ENCODE assay signal across 38 mouse cellular contexts in the genomic region with DNA sequence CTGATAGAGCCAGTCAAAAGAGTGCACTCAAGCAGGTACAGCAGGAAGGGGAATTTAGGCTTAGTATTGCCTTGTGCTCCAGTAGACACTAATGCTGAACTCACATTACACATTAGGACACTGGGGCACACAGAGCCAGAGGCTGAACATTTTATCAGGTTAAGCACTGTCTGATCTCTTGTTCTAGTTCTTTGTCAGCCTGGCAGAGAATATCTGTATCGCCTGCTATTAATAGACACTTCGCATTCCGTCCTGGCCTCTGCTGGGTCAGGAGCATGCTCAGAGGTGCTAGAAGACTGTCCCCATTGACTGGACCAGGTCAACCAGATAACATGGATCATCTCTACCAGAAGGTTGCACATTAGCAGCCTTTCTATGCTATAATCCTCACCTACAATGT. TPM values are rescaled to one million over a fixed set of nuclear protein-coding genes. Genes with fewer than 3 reads are reported as not detected.
DNase-seq lines count a peak whose midpoint lies in the region; ATAC-seq and TF ChIP-seq lines count a peak whose summit lies in the region.
"Had no signal": no experiment of that assay in that cellular context is flagged by ENCODE, and none has a peak within 500 bp of the region (broad histone marks: within the 10 kb centered on the region; RNA-seq: fewer than 3 reads in every experiment).

No protein-coding gene starts in this region.

- H3K27me3 ChIP-seq in heart, embryonic 13.5 days (replicated peaks): no peaks in the 10 kb centered on the region
- H3K27me3 ChIP-seq: embryonic facial prominence, embryonic 13.5 days; hindbrain, embryonic 12.5 days; limb, embryonic 12.5 days; liver, embryonic 15.5 days; lung, embryonic 15.5 days; neural tube, embryonic 12.5 days had no signal

- 46% methylated on average over 3 of the region's 3 CpGs for WGBS in heart, embryonic 13.5 days

- no peak overlapping the region for H3K4me3 ChIP-seq in gastrocnemius, adult 2 months
- H3K4me3 ChIP-seq in heart, embryonic 13.5 days: no peak overlapping the region
- H3K4me3 ChIP-seq: embryonic facial prominence, embryonic 13.5 days; forebrain, embryonic 10.5 days; hindbrain, embryonic 12.5 days; limb, embryonic 12.5 days; liver, embryonic 15.5 days; lung, embryonic 15.5 days; myocyte; neural tube, embryonic 12.5 days had no signal

- peaks cover 11% of the 10 kb centered on the region for H3K4me1 ChIP-seq in heart, embryonic 13.5 days
- H3K4me1 ChIP-seq: embryonic facial prominence, embryonic 13.5 days; forebrain, embryonic 10.5 days; hindbrain, embryonic 12.5 days; limb, embryonic 12.5 days; liver, embryonic 15.5 days; lung, embryonic 15.5 days; neural tube, embryonic 12.5 days had no signal

- intact Hi-C loops in gastrocnemius, adult 2 months (cut with DNase I): no loop called here
- intact Hi-C loops in gastrocnemius, postnatal 36 days (cut with DNase I): no loop called here
- intact Hi-C loops in heart, postnatal 10 days (cut with DNase I): no loop called here

- TF ChIP-seq CTCF in gastrocnemius, adult 2 months (IDR thresholded peaks at IDR 0.05): no peak

- no peaks in the 10 kb centered on the region for H3K36me3 ChIP-seq in heart, embryonic 13.5 days
- H3K36me3 ChIP-seq: embryonic facial prominence, embryonic 13.5 days; forebrain, embryonic 10.5 days; hindbrain, embryonic 12.5 days; limb, embryonic 12.5 days; liver, embryonic 15.5 days; lung, embryonic 15.5 days; neural tube, embryonic 12.5 days had no signal

- ATAC-seq in heart, embryonic 13.5 days (ENCODE audit: extremely low read depth, insufficient number of reproducible peaks, low FRiP score, low TSS enrichment): peak; percentile 19; the same call in 1 of the 2 replicates
- ATAC-seq: forebrain, embryonic 16.5 days; hindbrain, postnatal 0 days had no signal

- H3K9ac ChIP-seq in heart, embryonic 13.5 days: no peak overlapping the region
- H3K9ac ChIP-seq: embryonic facial prominence, embryonic 13.5 days; hindbrain, embryonic 12.5 days; limb, embryonic 12.5 days; liver, embryonic 15.5 days; lung, embryonic 15.5 days; neural tube, embryonic 12.5 days had no signal

- no peak overlapping the region for H3K4me2 ChIP-seq in heart, embryonic 13.5 days
- H3K4me2 ChIP-seq: embryonic facial prominence, embryonic 13.5 days; hindbrain, embryonic 12.5 days; limb, embryonic 12.5 days; liver, embryonic 15.5 days; lung, embryonic 15.5 days; midbrain, embryonic 11.5 days; neural tube, embryonic 12.5 days had no signal

- DNase-seq in gastrocnemius, adult 2 months: no peak
- no peak for DNase-seq in gastrocnemius, postnatal 36 days
- DNase-seq in heart, adult 8-10 months (ENCODE audit: low spot score): peak; percentile 48
- peak; percentile 18 to 53 for DNase-seq in heart, postnatal 10 days
- DNase-seq in embryo, embryonic 9.5 days (ENCODE audit: extremely low spot score): no peak
- DNase-seq in layer of hippocampus, adult 9-10 months (ENCODE audit: low spot score): no peak
- no peak for DNase-seq in cerebellum, adult 8-10 months
- DNase-seq: adrenal gland, postnatal 14 days; cerebellum, adult 11 months; cerebellum, adult 9-11 months; embryo, embryonic 11 days; kidney, adult 9 months; kidney, postnatal 14 days; lung, postnatal 36 days had no signal

- H3K27ac ChIP-seq in gastrocnemius, adult 2 months: peak overlapping the region; percentile 32; the same call in 1 of the 2 replicates
- peak overlapping the region; percentile 73 for H3K27ac ChIP-seq in heart, embryonic 13.5 days (replicated peaks)
- H3K27ac ChIP-seq: embryonic facial prominence, embryonic 13.5 days; forebrain, embryonic 10.5 days; hindbrain, embryonic 12.5 days; hindbrain, postnatal 0 days; limb, embryonic 12.5 days; liver, embryonic 15.5 days; lung, embryonic 15.5 days; neural tube, embryonic 12.5 days had no signal

- no peaks in the 10 kb centered on the region for H3K9me3 ChIP-seq in heart, embryonic 13.5 days
- H3K9me3 ChIP-seq: embryonic facial prominence, embryonic 13.5 days; forebrain, embryonic 10.5 days; hindbrain, embryonic 12.5 days; limb, embryonic 12.5 days; liver, embryonic 15.5 days; lung, embryonic 15.5 days; neural tube, embryonic 12.5 days had no signal

RNA-seq across cellular contexts. Expression of a gene that starts 0.5 kb away (rescaled TPM):
- not detected for total RNA-seq in gastrocnemius, adult 2 months (2021)
- total RNA-seq in gastrocnemius, postnatal 36 days (2021): not detected
- not detected for total RNA-seq in heart, adult 8-10 months (2022)
- polyA plus RNA-seq in heart, embryonic 13.5 days (2015; fragmentation: Nextera tagmentation; extraction: Ambion mirVana): not detected in 2 replicates
- not detected for total RNA-seq in heart, postnatal 10 days (2021)
- total RNA-seq: adrenal gland, postnatal 14 days; CH12.LX; ES-E14; gastrocnemius, adult 8-10 months; granulocyte monocyte progenitor cell, adult 5-6 weeks; hindbrain, postnatal 0 days; layer of hippocampus, postnatal 10 days; left cerebral cortex, adult 18-20 months; left cerebral cortex, postnatal 25 days; liver, adult 2 months; megakaryocyte, adult 5-6 weeks; midbrain, postnatal 0 days had no signal
- polyA plus RNA-seq: C2C12; embryonic facial prominence, embryonic 13.5 days; forebrain, embryonic 10.5 days; forebrain, embryonic 16.5 days; hindbrain, embryonic 12.5 days; hindbrain, postnatal 0 days; intestine, embryonic 16.5 days; limb, embryonic 12.5 days; liver, adult 2 months; liver, embryonic 15.5 days; lung, embryonic 15.5 days; midbrain, embryonic 11.5 days; midbrain, postnatal 0 days; myocyte; neural tube, embryonic 12.5 days had no signal

RNA-seq across cellular contexts. Expression of a gene that starts 16.7 kb away (rescaled TPM):
- not detected for total RNA-seq in gastrocnemius, adult 2 months (2021)
- total RNA-seq in gastrocnemius, postnatal 36 days (2021): not detected
- not detected for total RNA-seq in heart, adult 8-10 months (2022)
- polyA plus RNA-seq in heart, embryonic 13.5 days (2015; fragmentation: Nextera tagmentation; extraction: Ambion mirVana): not detected in 2 replicates
- not detected for total RNA-seq in heart, postnatal 10 days (2021)
- total RNA-seq: adrenal gland, postnatal 14 days; CH12.LX; ES-E14; gastrocnemius, adult 8-10 months; granulocyte monocyte progenitor cell, adult 5-6 weeks; hindbrain, postnatal 0 days; layer of hippocampus, postnatal 10 days; left cerebral cortex, adult 18-20 months; left cerebral cortex, postnatal 25 days; liver, adult 2 months; megakaryocyte, adult 5-6 weeks; midbrain, postnatal 0 days had no signal
- polyA plus RNA-seq: C2C12; embryonic facial prominence, embryonic 13.5 days; forebrain, embryonic 10.5 days; forebrain, embryonic 16.5 days; hindbrain, embryonic 12.5 days; hindbrain, postnatal 0 days; intestine, embryonic 16.5 days; limb, embryonic 12.5 days; liver, adult 2 months; liver, embryonic 15.5 days; lung, embryonic 15.5 days; midbrain, embryonic 11.5 days; midbrain, postnatal 0 days; myocyte; neural tube, embryonic 12.5 days had no signal

RNA-seq across cellular contexts. Expression of a gene that starts 47.0 kb away (rescaled TPM):
- 10 to 100 TPM; 13.3 to 14.7 TPM for total RNA-seq in gastrocnemius, adult 2 months (2021)
- 10 to 100 TPM; 14.0 to 14.5 TPM for total RNA-seq in gastrocnemius, postnatal 36 days (2021)
- total RNA-seq in heart, adult 8-10 months (2022): 10 to 100 TPM in 3 of 4 experiments, 1 to 10 TPM in 1; 8.0 to 16.2 (median 12.7) TPM
- 4.0 and 4.1 TPM in 2 replicates for polyA plus RNA-seq in heart, embryonic 13.5 days (2015; fragmentation: Nextera tagmentation; extraction: Ambion mirVana)
- total RNA-seq in heart, postnatal 10 days (2021): 1 to 10 TPM; 5.9 to 6.5 TPM

RNA-seq across cellular contexts. Expression of a gene that starts 57.6 kb away (rescaled TPM):
- not detected for total RNA-seq in gastrocnemius, adult 2 months (2021)
- not detected for total RNA-seq in gastrocnemius, postnatal 36 days (2021)
- not detected for total RNA-seq in heart, adult 8-10 months (2022)
- polyA plus RNA-seq in heart, embryonic 13.5 days (2015; fragmentation: Nextera tagmentation; extraction: Ambion mirVana): not detected in 2 replicates
- not detected for total RNA-seq in heart, postnatal 10 days (2021)
- total RNA-seq: adrenal gland, postnatal 14 days; CH12.LX; ES-E14; gastrocnemius, adult 8-10 months; granulocyte monocyte progenitor cell, adult 5-6 weeks; hindbrain, postnatal 0 days; layer of hippocampus, postnatal 10 days; left cerebral cortex, adult 18-20 months; left cerebral cortex, postnatal 25 days; liver, adult 2 months; megakaryocyte, adult 5-6 weeks; midbrain, postnatal 0 days had no signal
- polyA plus RNA-seq: C2C12; embryonic facial prominence, embryonic 13.5 days; forebrain, embryonic 10.5 days; forebrain, embryonic 16.5 days; hindbrain, embryonic 12.5 days; hindbrain, postnatal 0 days; intestine, embryonic 16.5 days; limb, embryonic 12.5 days; liver, adult 2 months; liver, embryonic 15.5 days; lung, embryonic 15.5 days; midbrain, embryonic 11.5 days; midbrain, postnatal 0 days; myocyte; neural tube, embryonic 12.5 days had no signal

Comparison
In these comparisons a context has a peak if more than half of its experiments do, and no peak if none do; other contexts are left out.
1. DNase-seq: peak in heart, adult 8-10 months (single experiment) and heart, postnatal 10 days (2 of 2); none in gastrocnemius, adult 2 months (single experiment), gastrocnemius, postnatal 36 days (0 of 2), embryo, embryonic 9.5 days (single experiment), layer of hippocampus, adult 9-10 months (single experiment) and cerebellum, adult 8-10 months (single experiment).